ENCODE assay signal across 31 mouse cellular contexts in the genomic region with DNA sequence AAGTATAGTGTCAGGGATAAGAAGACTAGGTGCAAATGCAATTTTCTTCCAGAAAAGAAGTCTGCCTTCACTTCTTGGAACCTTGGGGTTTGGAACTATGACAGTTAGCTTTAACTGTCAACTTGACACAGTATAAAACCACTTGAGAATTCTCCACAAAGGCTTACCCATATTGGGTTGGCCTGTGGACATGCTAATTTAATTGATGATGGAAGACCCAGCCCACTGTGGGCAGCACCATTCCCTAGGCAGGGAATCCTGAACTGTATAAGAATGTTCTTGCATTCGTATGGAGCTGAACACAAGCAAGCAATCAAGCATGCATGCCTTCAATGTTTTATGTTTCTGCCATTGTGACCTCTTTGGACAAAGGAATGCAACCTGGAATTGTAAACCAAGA.
"Had no signal": no experiment of that assay in that cellular context is flagged by ENCODE, and none has a peak within 500 bp of the region (broad histone marks: within the 10 kb centered on the region; RNA-seq: fewer than 3 reads in every experiment).

No protein-coding gene starts in this region.

- DNase-seq: heart, postnatal 10 days; heart, postnatal 14 days; heart, postnatal 36 days; heart, postnatal 4 days; kidney, adult 11 months; kidney, adult 18-20 months; kidney, adult 8-10 months; kidney, adult 9 months; kidney, postnatal 10 days; kidney, postnatal 14 days; kidney, postnatal 25 days; layer of hippocampus, adult 9-11 months; layer of hippocampus, postnatal 36 days had no signal

- H3K4me3 ChIP-seq: heart, embryonic 10.5 days; heart, embryonic 12.5 days; heart, embryonic 13.5 days; heart, embryonic 15.5 days; hindbrain, embryonic 10.5 days; hindbrain, embryonic 12.5 days; hindbrain, embryonic 13.5 days; hindbrain, embryonic 15.5 days; intestine, embryonic 15.5 days; kidney, embryonic 15.5 days; layer of hippocampus, adult 2 months had no signal

- H3K4me2 ChIP-seq: heart, embryonic 11.5 days; heart, embryonic 12.5 days; heart, embryonic 13.5 days; heart, embryonic 15.5 days; hindbrain, embryonic 12.5 days; hindbrain, embryonic 13.5 days; hindbrain, embryonic 14.5 days; hindbrain, embryonic 15.5 days; intestine, embryonic 15.5 days; kidney, embryonic 15.5 days had no signal

- ATAC-seq: inflammation-experienced regulatory T-cells, adult 6 months; intestine, embryonic 15.5 days; intestine, embryonic 16.5 days; intestine, postnatal 0 days had no signal

- H3K36me3 ChIP-seq: heart, embryonic 10.5 days; heart, embryonic 12.5 days; heart, embryonic 13.5 days; heart, embryonic 15.5 days; hindbrain, embryonic 10.5 days; hindbrain, embryonic 12.5 days; hindbrain, embryonic 13.5 days; hindbrain, embryonic 15.5 days; intestine, embryonic 15.5 days; kidney, embryonic 15.5 days had no signal

- H3K27ac ChIP-seq: heart, embryonic 10.5 days; heart, embryonic 13.5 days; heart, embryonic 15.5 days; hindbrain, embryonic 10.5 days; hindbrain, embryonic 12.5 days; hindbrain, embryonic 13.5 days; hindbrain, embryonic 14.5 days; hindbrain, embryonic 15.5 days; hindbrain, postnatal 0 days; intestine, embryonic 15.5 days; kidney, postnatal 0 days; layer of hippocampus, adult 2 months had no signal

- H3K9me3 ChIP-seq: heart, embryonic 10.5 days; heart, embryonic 12.5 days; heart, embryonic 13.5 days; heart, embryonic 15.5 days; hindbrain, embryonic 10.5 days; hindbrain, embryonic 12.5 days; hindbrain, embryonic 13.5 days; hindbrain, embryonic 15.5 days; intestine, embryonic 15.5 days; kidney, embryonic 15.5 days had no signal

- H3K27me3 ChIP-seq: heart, embryonic 13.5 days; heart, embryonic 15.5 days; hindbrain, embryonic 12.5 days; hindbrain, embryonic 13.5 days; hindbrain, embryonic 15.5 days; intestine, embryonic 15.5 days; kidney, embryonic 15.5 days had no signal

- H3K4me1 ChIP-seq: heart, embryonic 10.5 days; heart, embryonic 12.5 days; heart, embryonic 13.5 days; heart, embryonic 15.5 days; intestine, embryonic 15.5 days had no signal

- H3K9ac ChIP-seq: heart, embryonic 12.5 days; heart, embryonic 13.5 days; heart, embryonic 15.5 days; hindbrain, embryonic 12.5 days; hindbrain, embryonic 13.5 days; hindbrain, embryonic 14.5 days; hindbrain, embryonic 15.5 days; intestine, embryonic 15.5 days; kidney, embryonic 15.5 days had no signal
